Mouse (Mus musculus) A20 (cell line): ENCODE data around the gene Olfr418.
"Not testable (repeated sequence)": the region's sequence is repeated elsewhere in the genome, so short reads cannot be mapped to it uniquely, and the experiment has no call there.

Source experiments
- DNase-seq: peaks from one replicate; pipeline ENCODE4 v3.0.0-alpha.2; 2011; ENCODE audit warnings: low read depth, low spot score

Olfr418 gene

DNA sequence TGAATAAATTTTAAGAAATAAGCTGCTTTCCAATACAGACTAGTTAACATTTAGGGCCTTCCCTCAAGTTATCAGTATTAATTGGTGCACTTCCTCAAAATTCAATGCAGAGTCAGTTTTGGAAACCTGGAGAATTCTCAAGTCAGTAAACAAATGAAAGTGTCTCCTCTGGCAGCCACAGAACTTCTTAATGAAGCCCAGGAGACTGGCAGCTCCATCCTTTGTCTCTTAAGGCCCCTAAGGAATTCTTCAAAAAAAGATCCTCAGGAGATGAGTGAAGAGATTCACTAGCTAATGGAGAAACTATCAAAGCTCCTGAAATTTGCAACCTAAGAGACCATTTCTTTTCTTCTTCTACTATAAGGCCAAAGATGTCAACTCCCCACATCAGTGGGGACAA, at the start of gene Olfr418:
Olfr418 (plus strand) TSS at position 301 of the 400 bp plus-strand sequence.
- DNase-seq: no peak

DNA sequence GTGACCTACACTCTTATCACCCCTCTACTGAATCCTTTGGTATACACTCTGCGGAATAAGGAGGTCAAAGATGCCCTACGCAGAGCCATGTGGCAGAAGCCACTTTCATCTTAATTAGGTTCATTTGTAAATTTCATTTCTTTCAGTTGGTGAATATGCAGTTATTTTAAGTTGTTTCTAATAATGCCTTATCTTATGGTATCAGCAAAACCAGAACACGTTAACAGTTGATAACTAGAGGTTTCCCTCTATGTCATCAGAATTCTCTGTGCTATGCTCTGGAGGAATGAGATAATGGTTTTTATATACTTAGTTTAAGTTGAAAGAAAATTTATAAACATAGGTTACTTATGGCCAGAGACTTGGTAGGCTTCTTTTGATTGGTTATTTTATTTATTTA, 49.3 kb upstream of the Olfr418 start:
- no peak for DNase-seq

DNA sequence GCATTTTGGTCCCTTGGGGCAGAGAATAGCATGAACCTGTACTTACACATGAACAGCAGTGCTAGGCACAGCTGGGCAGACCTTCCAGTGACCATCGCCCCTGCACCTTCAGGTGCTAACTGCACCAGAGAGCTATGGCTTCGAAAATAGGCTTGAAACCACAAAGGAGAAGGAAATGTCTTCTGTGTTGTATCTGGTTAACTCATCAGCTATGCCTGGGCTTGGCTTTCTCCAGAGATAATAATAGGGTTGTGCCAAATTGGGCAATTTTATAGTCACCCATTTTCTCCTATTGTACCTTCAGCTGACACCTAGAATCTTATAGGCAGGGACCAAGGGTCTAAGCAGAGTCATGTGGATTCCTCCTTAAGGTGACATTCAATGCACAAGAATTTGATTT, 38.7 kb upstream of the Olfr418 start, which contains the start of gene Fcer1a:
Fcer1a (minus strand) TSS at position 134 of the 400 bp plus-strand sequence.
- no peak for DNase-seq

DNA sequence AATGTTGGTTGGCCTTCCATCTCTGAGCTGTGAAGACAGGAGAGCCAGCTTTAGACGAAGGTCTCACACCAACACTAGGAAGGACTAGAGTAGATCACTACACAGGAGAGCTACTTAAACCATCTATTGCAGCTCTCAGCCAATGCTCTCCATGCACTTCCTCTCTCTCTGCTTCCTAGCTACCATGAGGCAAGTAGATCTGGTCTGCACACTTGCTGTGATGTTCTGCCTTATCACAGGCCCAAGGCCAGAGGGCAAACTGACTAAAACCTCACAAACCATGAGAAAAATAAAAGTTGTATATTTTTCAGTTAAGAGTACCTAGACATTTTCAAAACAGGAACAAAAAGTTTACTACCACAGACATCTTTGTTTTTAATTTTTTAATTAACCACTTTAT, 28.8 kb upstream of the Olfr418 start:
- DNase-seq: not testable (repeated sequence)

DNA sequence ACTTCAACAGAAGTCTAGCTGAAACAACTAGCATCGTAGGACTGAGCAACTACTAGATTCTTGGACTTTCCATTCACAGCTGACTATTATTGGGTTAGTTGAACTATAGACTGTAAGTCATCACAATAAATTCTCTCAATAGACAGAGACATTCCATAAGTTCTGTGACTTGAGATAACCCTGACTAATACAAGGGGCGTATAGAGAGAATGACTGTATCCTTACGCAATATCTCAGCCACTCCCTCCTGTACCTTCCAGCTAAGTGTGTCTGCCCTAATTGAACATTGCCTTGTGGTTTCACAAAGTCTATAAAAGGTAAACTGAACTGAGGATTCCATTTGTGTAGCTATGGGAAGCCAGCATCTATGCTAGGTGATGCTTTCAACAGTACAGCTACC, 15.9 kb upstream of the Olfr418 start:
- DNase-seq: no peak

DNA sequence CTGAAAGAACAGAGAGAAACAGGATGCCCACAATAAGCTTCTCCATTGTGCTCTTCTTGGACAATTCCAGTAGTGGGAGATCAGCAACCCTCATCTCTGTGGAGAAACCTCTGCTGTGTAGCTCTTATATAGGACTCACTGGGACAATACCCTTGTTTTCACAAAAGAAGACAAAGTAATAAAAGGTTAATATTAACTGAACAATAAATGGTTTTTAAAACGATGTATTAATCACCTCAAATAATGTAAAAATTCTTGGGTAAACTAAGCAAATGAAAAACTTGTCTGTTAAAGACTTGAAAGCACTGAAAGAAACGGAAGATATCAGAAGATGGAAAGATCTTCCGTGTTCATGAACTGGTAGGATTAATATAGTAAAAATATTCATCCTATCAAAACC, 11.9 kb downstream of the Olfr418 start, which contains the start of gene Mptx2:
Mptx2 (minus strand) TSS at position 101 of the 400 bp plus-strand sequence.
- DNase-seq: no peak

DNA sequence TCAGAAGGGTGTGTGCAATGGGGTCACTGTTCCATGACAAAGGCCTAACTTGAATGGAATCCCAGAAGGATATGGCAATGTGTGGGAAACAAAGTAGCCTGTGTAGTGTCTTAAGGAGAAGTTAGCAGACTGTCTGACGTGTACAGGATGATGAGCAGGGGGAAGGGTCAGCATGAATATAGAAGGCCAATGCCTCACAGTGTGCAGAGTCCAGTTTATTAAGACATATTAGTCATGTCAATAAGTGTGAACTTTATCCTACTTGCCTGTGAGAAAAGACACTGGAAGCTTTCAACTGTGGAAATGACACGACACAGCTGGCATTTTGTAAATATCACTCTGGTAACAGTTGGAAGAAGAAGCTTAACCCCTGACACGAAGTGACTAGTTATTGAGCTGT, 37.0 kb downstream of the Olfr418 start:
- DNase-seq: not testable (repeated sequence)

DNA sequence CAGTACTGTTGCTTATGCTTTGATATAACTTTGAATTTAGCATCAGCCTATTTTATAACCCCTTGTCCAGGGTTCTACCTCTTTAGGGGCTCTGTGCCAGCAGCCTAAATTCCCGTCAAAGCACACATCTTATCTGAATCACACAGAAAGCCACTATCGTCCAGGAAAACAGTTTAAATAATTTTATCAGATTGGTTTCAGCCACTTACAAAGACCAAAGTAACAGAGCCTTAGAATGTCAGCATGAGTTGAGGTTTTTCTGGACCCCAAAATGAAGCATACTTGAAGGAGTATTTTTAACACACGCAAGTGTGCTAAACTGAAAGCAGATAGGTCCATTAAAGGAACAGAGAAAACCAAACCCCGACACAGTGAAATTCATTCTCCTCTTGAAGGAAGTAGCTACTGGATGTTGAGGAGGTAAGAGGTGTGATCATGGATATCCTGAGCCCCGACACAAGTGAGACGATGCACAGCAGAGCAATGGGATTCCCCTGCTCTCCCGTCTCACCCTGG, 47.8 kb downstream of the Olfr418 start:
- DNase-seq: not testable (repeated sequence)

DNA sequence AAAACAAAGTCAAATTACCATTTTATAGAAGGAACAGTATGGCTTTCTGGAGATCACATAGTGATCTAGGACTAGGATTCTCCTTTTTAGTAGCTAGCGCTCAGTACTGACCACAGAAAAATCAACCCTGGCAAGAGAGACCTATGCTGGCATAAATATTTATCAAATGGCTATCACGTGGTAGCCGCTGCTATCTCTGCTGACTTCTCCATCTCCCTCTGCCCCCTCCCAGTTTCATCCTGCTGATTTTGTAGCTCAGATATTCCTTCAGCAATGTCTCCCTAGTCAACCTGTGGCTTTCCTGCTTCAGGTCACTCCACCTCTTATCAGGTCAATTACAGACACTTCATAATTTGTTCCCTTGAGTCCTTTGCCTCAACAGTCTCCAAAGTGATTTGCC, 49.9 kb downstream of the Olfr418 start:
- DNase-seq: no peak

DNA sequence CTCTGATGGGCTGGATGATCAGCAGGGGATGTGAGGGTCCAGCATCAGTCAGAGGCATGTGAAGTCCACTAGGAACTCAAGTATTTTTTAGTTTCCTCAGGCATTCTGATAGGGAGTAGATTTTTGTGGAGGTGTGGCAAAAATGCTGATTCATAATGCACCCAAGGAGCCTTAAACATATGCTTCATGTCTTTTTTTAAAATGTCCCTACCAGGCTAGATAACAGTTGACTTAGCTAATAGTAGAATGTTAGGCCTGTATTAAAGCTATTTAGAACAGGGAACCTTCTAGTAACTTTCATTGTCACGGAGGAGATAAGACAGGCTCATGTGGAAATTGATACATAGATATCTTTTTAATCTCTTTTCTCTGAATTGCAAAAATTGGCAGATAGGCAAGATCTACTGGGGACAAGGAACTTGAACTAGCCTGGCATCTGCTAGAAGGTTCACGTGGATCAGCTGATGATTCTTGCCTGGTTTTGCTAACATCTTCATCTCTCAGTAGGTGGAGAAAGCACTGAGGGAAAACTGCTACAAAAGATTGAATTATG, 52.2 kb downstream of the Olfr418 start:
- DNase-seq: no peak

DNA sequence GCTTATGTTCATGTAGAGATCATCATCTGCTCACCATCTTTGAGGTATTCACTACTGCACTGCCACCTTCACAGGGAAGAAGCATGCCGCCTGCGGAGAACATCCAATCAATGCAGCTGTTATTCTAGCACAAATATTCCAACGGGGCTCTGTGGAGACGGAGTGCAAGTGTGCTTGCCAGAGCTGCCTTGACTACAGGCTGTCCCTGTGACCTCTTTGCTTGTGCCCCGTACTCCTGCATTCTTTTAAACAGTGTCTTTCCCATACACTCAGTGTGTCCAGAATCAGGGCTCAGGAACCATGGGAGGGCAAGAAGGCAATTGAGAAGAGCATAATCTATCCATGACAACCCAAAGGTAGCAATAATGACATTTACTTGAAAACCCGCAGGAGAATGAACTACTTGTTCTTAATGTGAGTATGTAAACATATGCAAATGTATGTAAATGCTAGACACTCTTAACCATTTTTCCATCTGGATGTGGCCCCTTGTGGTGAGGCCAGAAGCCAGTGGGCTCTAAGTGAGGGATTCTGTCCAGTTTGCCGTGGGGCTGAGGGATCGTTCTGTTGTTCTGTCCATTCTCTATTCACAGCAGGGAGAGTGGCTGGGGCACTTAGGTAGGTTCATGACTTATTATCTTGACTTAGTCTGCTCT, 55.9 kb downstream of the Olfr418 start:
- DNase-seq: no peak

DNA sequence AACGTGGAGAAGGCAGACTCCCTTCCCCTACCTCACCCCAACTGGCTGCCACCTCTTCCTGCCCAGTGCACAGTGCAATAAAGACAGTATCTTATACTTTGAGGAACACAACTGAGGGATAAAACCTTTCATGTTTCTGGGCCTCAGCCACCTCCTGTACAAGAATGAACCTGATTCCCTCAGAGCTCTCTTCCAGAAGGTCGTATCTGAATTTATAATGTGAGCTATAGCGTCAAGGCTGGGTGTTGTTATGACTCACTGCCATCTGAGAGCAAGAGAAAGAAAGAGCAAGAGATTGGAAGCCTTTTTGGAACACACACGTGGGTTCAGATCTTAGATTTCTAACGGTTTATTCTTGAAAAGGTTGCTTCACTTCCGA, 56.4 kb downstream of the Olfr418 start:
- no peak for DNase-seq
